Mouse (Mus musculus) layer of hippocampus, adult 9-11 months (tissue): ENCODE measurements around the gene Clmn.
"Not testable (repeated sequence)": the region's sequence is repeated elsewhere in the genome, so short reads cannot be mapped to it uniquely, and the experiment has no call there.

Source experiments
- DNase-seq: peaks from one replicate; pipeline ENCODE4 v3.0.0; 2022

Gene Clmn

DNA sequence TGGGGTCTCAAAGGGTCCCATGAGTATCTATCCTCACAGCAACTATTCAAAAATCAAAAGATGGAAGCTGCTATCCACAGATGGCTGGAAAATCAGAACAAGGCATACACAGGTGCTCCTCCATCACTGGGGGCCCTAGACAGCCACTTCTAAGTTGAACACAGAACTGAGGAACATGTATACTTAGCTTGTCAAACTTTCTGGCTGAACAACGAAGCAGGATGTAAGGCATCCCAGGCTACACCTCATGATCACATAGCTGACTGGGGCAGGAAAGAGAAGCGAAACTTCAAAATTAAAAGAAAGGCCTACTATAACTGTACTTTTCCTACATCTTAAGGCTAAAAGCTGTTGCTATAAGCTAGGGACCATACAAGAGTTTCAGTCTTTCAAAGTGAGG, 115.9 kb downstream of the Clmn start:
- DNase-seq, result no peak

DNA sequence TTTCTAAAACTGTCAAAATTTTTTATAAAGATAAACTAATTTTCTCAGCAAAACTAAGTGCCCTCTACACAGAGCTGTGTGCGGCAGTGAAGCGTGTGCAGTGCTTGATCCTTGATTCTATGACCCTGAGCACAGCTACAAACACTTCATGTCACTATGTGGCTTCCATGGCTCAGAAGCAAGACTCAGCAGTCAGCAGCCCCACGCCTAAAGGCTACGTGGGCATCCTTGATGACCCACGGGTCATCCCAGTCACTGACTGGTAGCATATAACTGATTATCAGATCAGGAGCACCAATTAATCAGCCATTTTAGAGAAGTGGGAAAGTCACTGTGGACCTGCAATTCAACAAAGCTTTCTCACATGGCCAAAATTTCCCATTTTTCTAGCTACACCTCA, 117.6 kb downstream of the Clmn start:
- DNase-seq, result no peak

DNA sequence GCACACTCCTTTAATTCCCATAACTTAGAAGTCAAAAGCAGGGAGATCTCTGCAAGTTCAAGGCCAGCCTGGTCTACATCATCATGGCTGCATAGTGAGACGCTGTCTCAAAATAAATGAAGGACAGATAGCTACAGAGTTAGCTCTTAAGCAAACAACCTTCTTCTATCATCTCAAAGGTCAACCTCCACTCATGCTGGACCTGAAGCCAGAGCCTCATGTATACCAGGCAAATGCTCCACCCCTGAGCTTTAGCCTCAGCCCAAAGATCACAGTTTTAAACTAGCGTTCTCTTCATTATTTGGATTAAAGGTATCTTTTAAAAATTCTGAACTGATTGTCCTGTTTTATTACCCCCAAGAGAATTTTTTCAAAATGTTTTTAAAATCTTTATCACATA, 118.3 kb downstream of the Clmn start:
- DNase-seq, result no peak

DNA sequence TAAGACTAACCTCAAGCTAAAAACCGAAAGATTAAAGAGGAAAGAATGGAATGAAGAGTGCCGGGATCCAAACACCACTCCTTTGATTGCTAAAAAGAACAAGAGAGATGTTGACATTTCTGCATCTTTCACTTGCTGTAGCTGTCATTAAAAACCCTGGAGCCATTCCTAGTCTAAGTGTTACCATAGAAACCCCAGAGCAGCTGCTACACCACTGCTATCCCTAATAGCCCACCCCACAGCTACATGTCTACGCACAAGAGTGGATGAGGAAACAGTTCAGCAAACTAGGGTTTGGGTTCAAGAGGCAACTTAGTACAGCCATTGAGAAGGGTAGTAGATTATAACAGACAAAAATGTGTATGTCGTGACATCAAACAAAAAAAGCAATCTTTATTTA, 121.2 kb downstream of the Clmn start:
- peak; percentile 44 for DNase-seq

DNA sequence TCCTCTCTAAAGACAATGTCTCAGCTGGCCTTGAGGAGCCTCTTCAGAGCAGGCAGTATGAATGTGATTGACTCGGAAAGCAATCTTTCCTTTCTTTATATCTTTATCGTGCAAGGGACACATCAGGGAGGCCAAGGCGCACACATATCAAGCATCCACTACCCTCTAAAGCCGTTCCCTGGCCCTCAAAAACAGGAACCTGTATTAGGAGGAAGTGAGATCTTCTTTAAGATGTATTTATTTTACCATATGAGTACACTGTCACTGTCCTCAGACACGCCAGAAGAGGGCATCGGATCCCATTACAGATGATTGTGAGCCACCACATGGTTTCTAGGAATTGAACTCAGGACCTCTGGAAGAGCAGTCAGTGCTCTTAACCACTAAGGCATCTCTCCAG, 122.6 kb downstream of the Clmn start:
- DNase-seq, result no peak

DNA sequence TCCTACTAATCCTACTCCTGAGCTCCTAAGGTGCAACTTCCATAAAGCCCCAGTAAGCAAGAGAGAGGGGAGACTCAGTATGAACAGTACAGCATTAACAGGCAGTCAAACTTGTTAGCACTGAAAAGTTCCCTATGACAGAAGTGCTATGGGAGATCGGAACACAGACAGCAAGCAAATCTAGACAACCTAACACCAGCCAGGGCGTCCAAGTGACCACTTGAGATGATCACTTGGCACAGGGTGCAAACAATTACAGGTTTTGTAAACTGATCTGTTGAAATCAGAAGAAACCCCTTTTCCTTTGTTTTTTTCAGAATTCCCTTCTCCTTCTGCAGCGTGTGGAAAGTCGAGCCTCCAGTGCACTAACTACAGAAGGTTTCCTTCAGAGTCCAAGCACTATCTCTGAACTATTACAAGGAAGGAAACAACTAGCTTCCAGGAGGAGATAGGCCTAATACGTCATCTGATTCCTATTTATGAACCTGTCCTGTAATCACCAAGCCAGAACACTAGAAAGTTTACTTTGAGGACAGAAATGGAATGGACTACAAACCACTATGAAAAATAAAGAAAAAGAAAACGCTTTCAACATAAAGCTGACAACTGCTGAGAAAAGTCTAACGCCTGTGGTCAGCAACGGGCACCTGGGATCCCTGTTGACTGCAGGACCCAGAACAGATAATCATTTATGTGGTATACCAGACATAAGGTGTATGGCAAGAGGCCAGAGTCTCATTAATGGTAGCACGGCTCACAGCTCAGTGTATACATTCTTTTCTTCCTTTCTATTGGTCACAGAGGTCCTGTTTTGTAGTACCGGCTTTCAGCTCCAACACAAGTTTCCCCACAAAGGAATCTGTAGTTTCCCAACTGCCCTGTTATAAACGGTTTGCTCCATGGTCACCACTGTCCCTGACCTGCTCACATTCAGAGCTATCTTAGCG, 123.8 kb downstream of the Clmn start:
- no peak for DNase-seq

DNA sequence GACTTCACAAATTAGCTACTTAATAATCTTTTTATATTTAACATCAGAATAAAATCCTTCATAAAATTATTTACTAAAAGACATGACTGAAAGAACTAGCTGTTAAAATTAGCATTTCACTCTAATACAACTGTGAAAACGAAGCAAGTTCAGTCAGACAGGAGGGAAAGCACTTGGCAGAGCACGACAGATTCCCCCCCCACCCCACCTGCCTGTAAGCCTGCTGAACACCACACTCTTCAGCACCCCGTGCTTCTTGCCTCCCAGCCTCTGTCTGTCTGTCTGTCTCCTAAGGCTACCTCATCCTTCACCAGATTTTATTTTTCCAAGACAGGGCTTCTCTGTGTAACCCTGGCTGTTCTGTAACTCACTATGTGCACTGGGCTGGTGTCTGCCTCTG, 125.9 kb downstream of the Clmn start:
- no peak for DNase-seq

DNA sequence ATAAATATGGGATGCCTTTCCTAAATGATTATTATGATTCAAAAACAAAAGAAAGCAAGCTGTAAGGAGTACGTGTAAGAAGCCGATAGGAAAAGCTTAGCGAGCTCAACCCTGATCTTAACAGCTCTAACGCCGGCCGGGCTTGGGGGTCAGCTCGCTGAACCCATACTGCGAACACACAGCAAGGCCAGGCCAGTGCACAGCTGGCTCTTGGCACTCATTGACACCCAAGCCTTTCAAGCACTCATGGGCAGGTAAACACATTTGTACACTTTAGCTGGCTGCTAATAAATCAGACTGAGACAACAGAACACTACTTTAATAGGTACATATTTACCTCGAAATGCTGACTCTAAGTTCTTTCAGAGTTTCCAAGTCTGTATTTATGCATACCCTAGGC, 126.4 kb downstream of the Clmn start:
- DNase-seq, result no peak

DNA sequence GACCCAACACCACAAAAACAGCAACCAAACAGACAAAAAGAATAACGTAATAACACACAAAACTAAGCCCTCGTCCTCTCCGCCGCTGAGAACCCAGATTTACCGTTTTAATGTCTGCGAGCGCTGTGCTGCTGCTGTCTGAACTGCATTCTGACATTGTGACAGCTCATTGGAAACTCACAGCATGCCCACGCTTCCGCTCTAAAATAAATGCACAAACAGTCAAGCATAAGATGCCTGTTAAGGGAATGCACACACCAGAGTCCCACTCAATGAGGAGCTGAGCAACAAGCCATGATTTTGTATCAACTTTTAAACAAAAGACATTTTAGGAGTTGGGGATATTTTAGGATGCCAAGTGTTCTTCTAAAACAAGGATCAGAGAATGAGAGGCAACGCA, 127.2 kb downstream of the Clmn start:
- peak; percentile 64 for DNase-seq

DNA sequence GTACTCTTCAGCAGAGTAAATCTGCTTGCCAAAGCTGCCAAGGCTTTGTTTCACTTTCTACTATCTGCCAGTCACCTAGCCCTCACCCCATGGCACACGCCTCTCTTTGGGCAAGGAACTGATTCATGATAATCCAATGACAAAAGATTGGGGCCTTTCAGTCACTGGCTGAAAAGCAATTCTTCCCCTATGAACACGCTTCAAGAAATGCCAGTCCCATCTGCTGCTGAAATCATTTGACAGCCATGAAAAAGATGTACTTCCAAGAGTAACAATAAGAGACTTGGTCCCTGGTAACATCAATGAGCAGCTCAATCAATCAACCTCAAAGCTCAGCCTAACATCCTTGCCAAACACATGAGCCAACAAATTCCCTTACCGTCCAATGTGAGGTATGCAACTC, 128.9 kb downstream of the Clmn start:
- no peak for DNase-seq

DNA sequence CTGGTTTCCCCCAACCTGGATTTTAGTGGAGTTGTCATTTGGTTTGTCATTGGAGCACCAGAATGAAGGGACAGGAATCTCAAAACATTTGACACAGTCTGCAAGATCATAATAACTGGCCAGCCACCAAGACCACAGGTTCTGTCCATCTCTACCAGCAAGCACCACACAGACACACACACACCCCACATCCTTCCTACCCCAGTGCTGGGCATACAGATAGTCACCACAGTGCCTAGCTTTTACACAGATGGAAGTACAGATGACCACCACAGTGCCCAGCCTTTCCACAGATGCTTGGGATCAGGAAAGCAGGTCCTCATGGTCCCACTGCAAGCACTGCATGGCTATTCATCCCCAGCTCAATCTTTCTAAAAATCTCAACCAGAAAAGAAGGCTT, 131.7 kb downstream of the Clmn start:
- no peak for DNase-seq

DNA sequence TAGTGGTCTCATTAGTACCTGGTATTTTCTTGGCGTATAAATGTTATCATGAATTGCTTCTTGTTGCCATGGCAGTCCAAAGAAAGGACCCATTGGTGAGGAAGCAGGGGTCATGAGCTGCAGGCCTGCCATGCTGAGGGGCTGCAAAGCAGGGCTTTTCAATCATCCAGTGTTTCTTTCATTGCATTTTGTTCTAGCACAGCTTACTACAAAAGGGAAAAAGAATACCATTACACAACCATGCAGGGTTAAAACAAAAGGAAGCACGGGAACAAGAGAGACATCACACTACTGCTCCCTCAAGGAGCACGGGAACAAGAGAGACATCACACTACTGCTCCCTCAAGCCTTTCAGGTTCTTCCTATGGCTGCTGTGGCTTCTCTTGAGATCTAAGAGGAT, 133.1 kb downstream of the Clmn start:
- no peak for DNase-seq

DNA sequence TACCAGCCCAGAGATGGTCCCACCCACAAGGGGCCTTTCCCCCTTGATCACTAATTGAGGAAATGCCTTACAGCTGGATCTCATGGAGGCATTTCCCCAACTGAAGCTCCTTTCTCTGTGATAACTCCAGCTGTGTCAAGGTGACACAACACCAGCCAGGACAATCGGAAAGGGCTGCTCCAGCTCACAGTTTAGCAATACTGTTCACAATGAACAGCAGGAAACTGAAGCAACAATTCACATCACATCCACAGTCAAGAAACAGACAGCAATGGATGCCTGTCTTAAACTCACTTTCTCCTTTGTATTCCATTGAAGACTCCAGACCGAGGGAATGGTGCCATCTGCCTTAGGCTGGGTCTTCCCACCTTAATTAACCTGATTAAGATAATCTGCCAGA, 138.4 kb downstream of the Clmn start:
- DNase-seq, result not testable (repeated sequence)

DNA sequence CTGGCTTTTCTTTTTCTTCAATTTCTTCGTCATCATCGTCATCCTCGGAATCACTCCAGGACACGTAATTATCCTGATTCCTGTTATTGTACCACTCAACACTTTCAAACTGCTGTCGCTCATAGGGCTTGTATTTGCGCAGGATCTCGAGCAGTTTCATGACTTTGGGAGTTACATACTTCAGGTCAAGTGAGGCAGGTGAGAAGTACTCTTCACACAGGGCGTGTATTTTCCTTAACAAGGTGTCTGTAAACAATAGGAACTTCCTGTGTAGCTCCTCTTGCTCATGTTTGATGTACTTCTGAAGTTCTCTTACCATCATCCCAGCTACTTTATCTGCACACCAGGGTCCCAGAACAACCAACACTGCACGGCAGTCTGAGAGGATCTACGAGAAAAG, 142.8 kb downstream of the Clmn start:
- no peak for DNase-seq

DNA sequence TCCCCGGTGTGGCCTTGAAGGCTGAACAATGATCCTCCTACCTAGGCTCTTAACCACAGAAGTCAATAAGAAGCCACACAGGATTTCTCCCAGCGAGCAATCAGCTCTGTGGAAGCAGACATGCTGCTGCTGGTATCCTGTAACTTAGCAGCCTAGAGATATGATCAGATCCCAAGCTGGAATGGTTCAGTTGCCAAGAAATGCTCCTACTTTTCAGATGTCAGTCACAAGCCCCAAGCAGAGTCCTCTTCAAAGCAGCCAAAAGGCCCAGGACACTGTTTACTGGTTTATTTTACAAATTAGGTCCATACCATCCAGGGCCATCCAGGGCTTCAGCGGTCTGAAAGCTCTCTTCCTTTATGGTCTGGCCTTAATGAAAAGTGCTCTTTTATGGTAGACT, 143.9 kb downstream of the Clmn start:
- DNase-seq, result peak; percentile 58

DNA sequence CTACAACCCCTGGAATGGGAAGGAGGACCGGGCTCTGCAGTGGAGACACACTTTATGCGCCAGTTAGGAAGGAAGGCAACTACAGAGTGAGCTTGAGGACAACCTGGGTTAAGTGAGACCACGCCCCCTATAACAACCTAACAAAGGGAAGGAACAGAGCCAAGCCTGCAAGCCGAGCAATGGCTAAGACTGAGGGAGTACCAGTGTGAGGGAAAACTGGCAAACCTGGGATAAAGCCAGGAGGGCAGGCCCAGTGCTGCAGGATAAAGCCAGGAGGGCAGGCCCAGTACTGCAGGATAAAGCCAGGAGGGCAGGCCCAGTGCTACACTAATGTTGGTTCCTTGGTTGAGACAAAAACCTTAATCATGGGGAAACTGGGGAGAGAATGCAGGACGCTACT, 145.9 kb downstream of the Clmn start:
- no peak for DNase-seq

DNA sequence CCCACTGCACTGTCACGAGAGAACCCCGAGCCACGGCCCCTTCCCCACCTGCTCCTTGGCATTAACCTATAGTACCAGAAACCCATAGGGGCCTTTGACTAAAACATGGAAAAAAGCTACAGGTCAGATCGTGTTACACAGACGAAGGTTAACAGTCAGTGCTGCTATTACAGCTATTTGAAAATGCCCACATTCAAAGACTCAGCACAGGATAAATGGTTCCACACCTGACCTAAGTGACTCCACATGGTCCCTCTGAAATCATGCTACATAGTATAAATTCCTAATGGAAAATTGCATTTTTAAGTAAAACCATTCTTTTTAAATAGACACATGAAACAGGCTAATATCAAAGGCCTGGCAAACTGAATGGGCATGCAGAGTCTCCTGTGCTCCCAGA, 148.5 kb downstream of the Clmn start:
- DNase-seq, result no peak

DNA sequence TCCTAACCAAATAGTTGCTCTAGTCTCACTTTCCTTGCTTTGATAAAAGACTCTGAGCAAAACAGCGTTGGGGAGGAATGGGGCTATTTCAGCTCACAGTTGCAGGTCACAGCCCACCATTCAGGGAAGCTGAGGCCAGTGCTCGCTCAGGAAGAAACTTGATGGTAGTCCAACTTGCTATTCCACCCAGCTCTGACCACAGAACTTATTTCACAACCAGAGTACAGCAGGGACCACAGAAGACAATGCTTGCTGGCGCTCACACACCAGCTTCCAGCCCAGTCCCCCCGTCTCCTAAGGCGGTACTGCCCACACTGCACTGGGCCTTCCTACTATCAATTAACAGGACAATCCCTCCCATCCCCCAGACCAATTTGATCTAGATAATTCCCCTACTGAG, 149.4 kb downstream of the Clmn start:
- no peak for DNase-seq
